Mouse (Mus musculus): ENCODE data around the gene Ydjc. TPM values are rescaled to one million over a fixed set of nuclear protein-coding genes. Genes with fewer than 3 reads are reported as not detected.

Gene Ydjc
- total and polyA plus RNA-seq, 3 experiments, result 54.3 to 70.9 (median 65.3) TPM

GRCm38 (mm10) chr16:17193823-17194222, 49.4 kb downstream of the Ydjc start:
- TF ChIP-seq UBTF (IDR thresholded peaks at IDR 0.05; ENCODE audit: low read depth, low read length) (no peak), RAD21 (IDR thresholded peaks at IDR 0.05; ENCODE audit: low read depth, low read length) (no peak), RCOR1 (conservative IDR thresholded peaks at IDR 0.05; ENCODE audit: low read depth, low read length) (no peak), MAFK (IDR thresholded peaks at IDR 0.05; ENCODE audit: insufficient replicate concordance, low read length) (peak; percentile 79)
- no peak overlapping the region for H3K27ac ChIP-seq (ENCODE audit: insufficient read depth, low read depth)
- DNase-seq (ENCODE audit: extremely low read depth), result no peak
- in situ Hi-C loops (cut with MboI; ENCODE audit: low pct_ligation_motif_present, low pct_unique_long_range_greater_than_20kb, low sequenced_read_pairs), result no loop called here
- no peak overlapping the region for H3K4me2 ChIP-seq (ENCODE audit: insufficient read depth, low read depth, poor library complexity, severe bottlenecking)
- H3K27me3 ChIP-seq (replicated peaks), result no peaks in the 10 kb centered on the region
- H3K36me3 ChIP-seq (replicated peaks in 1 of 2; ENCODE audit: control insufficient read depth in 1 of 2, insufficient read depth in 1 of 2, low read length in 1 of 2), result peaks cover 14 to 74% of the 10 kb centered on the region in 2 experiments
- dilution Hi-C loops (cut with MboI; ENCODE audit: extremely low pct_ligation_motif_present, extremely low pct_unique_long_range_greater_than_20kb, low sequenced_read_pairs), result no loop called here
- peaks cover 0 to 51% of the 10 kb centered on the region in 2 experiments; a peak in 2 of 4 replicates for H3K4me1 ChIP-seq (ENCODE audit: control insufficient read depth in 1 of 2, insufficient read depth in 2 of 2)
- H3K4me3 ChIP-seq (replicated peaks in 1 of 3; ENCODE audit: low read depth in 2 of 3, low read length in 2 of 3, poor library complexity in 1 of 3), result no peak overlapping the region
- H3K9ac ChIP-seq (ENCODE audit: insufficient read depth, low read depth), result no peak overlapping the region
- peaks cover 99% of the 10 kb centered on the region for H3K79me2 ChIP-seq (replicated peaks; ENCODE audit: control insufficient read depth, extremely low read depth, insufficient read depth, poor library complexity, severe bottlenecking)
- H3K9me3 ChIP-seq (replicated peaks; ENCODE audit: low read length), result no peaks in the 10 kb centered on the region

- in situ Hi-C loops (cut with MboI; ENCODE audit: low pct_ligation_motif_present, low pct_unique_long_range_greater_than_20kb, low sequenced_read_pairs), result loop anchor here (5.0 to 10.0 kb wide), 2 partner anchors 68 to 334 kb away; partner anchors contain the start of genes Sdf2l1 and Thap7
- Histone ChIP-seq H3K4me2 (ENCODE audit: insufficient read depth, low read depth, poor library complexity, severe bottlenecking) (peak overlapping the region; percentile 84), H3K4me3 (replicated peaks in 1 of 3; ENCODE audit: low read depth in 2 of 3, low read length in 2 of 3, poor library complexity in 1 of 3) (peak overlapping the region; percentile 94 to 97 (median 94)), H3K27me3 (replicated peaks) (no peaks in the 10 kb centered on the region), H3K36me3 (replicated peaks in 1 of 2; ENCODE audit: control insufficient read depth in 1 of 2, insufficient read depth in 1 of 2, low read length in 1 of 2) (peaks cover under 1 to 33% of the 10 kb centered on the region in 2 experiments), H3K9ac (ENCODE audit: insufficient read depth, low read depth) (peak overlapping the region; percentile 100), H3K79me2 (replicated peaks; ENCODE audit: control insufficient read depth, extremely low read depth, insufficient read depth, poor library complexity, severe bottlenecking) (peaks cover 58% of the 10 kb centered on the region), H3K27ac (ENCODE audit: insufficient read depth, low read depth) (peak overlapping the region; percentile 78), H3K4me1 (ENCODE audit: control insufficient read depth in 1 of 2, insufficient read depth in 2 of 2) (peaks cover 2 to 46% of the 10 kb centered on the region in 2 experiments; a peak in 3 of 4 replicates), H3K9me3 (replicated peaks; ENCODE audit: low read length) (no peaks in the 10 kb centered on the region)
- dilution Hi-C loops (cut with MboI; ENCODE audit: extremely low pct_ligation_motif_present, extremely low pct_unique_long_range_greater_than_20kb, low sequenced_read_pairs), result no loop called here
- DNase-seq (ENCODE audit: extremely low read depth), result peak; percentile 59
- TF ChIP-seq RAD21 (IDR thresholded peaks at IDR 0.05; ENCODE audit: low read depth, low read length), result no peak
- no peak for TF ChIP-seq POLR2AphosphoS2 (IDR thresholded peaks at IDR 0.05; ENCODE audit: low read depth, low read length)
- no peak for TF ChIP-seq ZNF384 (IDR thresholded peaks at IDR 0.05; ENCODE audit: low read depth, low read length)
- no peak; the same call in 1 of the 2 replicates for TF ChIP-seq IRF4 (IDR thresholded peaks at IDR 0.05; ENCODE audit: low read depth, low read length)
- peak; percentile 58; the same call in 1 of the 2 replicates for TF ChIP-seq CHD2 (IDR thresholded peaks at IDR 0.05; ENCODE audit: low read length)
- peak; percentile 23; the same call in 1 of the 2 replicates for TF ChIP-seq MAX (IDR thresholded peaks at IDR 0.05; ENCODE audit: low read length)
- TF ChIP-seq MAZ (IDR thresholded peaks at IDR 0.05; ENCODE audit: low read depth, low read length), result 0 out of 2 replicates have a peak, but pooled peaks have one; percentile 13
- TF ChIP-seq USF1 (IDR thresholded peaks at IDR 0.05; ENCODE audit: low read depth, low read length), result no peak
- no peak for TF ChIP-seq NRF1 (IDR thresholded peaks at IDR 0.05; ENCODE audit: low read depth, low read length)
- 0 out of 2 replicates have a peak, but pooled peaks have one; percentile 15 for TF ChIP-seq MYC (IDR thresholded peaks at IDR 0.05; ENCODE audit: low read depth, low read length)
- TF ChIP-seq EP300 (IDR thresholded peaks at IDR 0.05; ENCODE audit: low read length), result peak; percentile 25; the same call in 1 of the 2 replicates
- no peak for TF ChIP-seq ETS1 (conservative IDR thresholded peaks at IDR 0.05; ENCODE audit: low read depth, low read length)
- peak; percentile 86 for TF ChIP-seq SIN3A (IDR thresholded peaks at IDR 0.05; ENCODE audit: low read length)
- no peak for TF ChIP-seq JUND (conservative IDR thresholded peaks at IDR 0.05; ENCODE audit: low read depth, low read length)
- TF ChIP-seq CTCF (conservative IDR thresholded peaks at IDR 0.05 in 1 of 2, IDR thresholded peaks at IDR 0.05 in 1 of 2; ENCODE audit: low read depth in 2 of 2, low read length in 2 of 2), result no peak
- TF ChIP-seq UBTF (IDR thresholded peaks at IDR 0.05; ENCODE audit: low read depth, low read length), result no peak
- TF ChIP-seq JUN (IDR thresholded peaks at IDR 0.05; ENCODE audit: insufficient read depth, low read depth, low read length), result no peak
- TF ChIP-seq USF2 (conservative IDR thresholded peaks at IDR 0.05; ENCODE audit: low read depth, low read length), result no peak
- no peak for TF ChIP-seq ZC3H11A (IDR thresholded peaks at IDR 0.05; ENCODE audit: low read depth, low read length)
- TF ChIP-seq CHD1 (IDR thresholded peaks at IDR 0.05; ENCODE audit: low read depth, low read length), result no peak
- no peak for TF ChIP-seq KAT2A (IDR thresholded peaks at IDR 0.05; ENCODE audit: insufficient replicate concordance, low read length)
- TF ChIP-seq NELFE (IDR thresholded peaks at IDR 0.05; ENCODE audit: low read depth, low read length), result 0 out of 2 replicates have a peak, but pooled peaks have one; percentile 24
- TF ChIP-seq SMC3 (IDR thresholded peaks at IDR 0.05; ENCODE audit: low read depth, low read length), result no peak
- peak; percentile 15; the same call in 1 of the 2 replicates for TF ChIP-seq MXI1 (IDR thresholded peaks at IDR 0.05; ENCODE audit: low read depth, low read length)
- no peak for TF ChIP-seq MAFK (IDR thresholded peaks at IDR 0.05; ENCODE audit: insufficient replicate concordance, low read length)
- TF ChIP-seq MEF2A (IDR thresholded peaks at IDR 0.05; ENCODE audit: borderline replicate concordance, low read depth, low read length), result no peak
- no peak; the same call in 1 of the 2 replicates for TF ChIP-seq HCFC1 (IDR thresholded peaks at IDR 0.05; ENCODE audit: low read depth, low read length)
- peak; percentile 52 for TF ChIP-seq POLR2A (IDR thresholded peaks at IDR 0.05; ENCODE audit: low read depth, low read length)
- TF ChIP-seq ZMIZ1 (IDR thresholded peaks at IDR 0.05; ENCODE audit: low read depth, low read length), result no peak
These were observed 55.9 kb downstream of the Ydjc start for GRCm38 (mm10) chr16:17200121-17200952.

All from CH12.LX (cell line).